Mouse (Mus musculus) kidney, postnatal 36 days (tissue): ENCODE measurements around the gene Calm1.
"Not testable (repeated sequence)": the region's sequence is repeated elsewhere in the genome, so short reads cannot be mapped to it uniquely, and the experiment has no call there.

Experiments
- DNase-seq, 2 experiments: peaks; one replicate each; pipeline ENCODE4 v3.0.0; 2021 to 2022; ENCODE audit warnings: mixed read lengths in 2 of 2

Calm1 gene

GRCm38 (mm10) chr12:100196786-100197185 is 2.4 kb upstream of the Calm1 start:
- DNase-seq = no peak

GRCm38 (mm10) chr12:100199891-100200644 is 833 bp downstream of the Calm1 start:
- DNase-seq = peak; percentile 57 to 79

- no peak for DNase-seq
Observed at GRCm38 (mm10) chr12:100200645-100201362, 1.6 kb downstream of the Calm1 start.

GRCm38 (mm10) chr12:100201363-100201711 is 2.1 kb downstream of the Calm1 start:
- DNase-seq = no peak

- DNase-seq = peak; percentile 96
Observed at GRCm38 (mm10) chr12:100201838-100202237, 2.6 kb downstream of the Calm1 start.

- no peak for DNase-seq
Observed at GRCm38 (mm10) chr12:100203759-100204158, 4.5 kb downstream of the Calm1 start.

- DNase-seq = no peak
Observed at GRCm38 (mm10) chr12:100205156-100205555, 5.9 kb downstream of the Calm1 start.

GRCm38 (mm10) chr12:100206521-100206920 is 7.3 kb downstream of the Calm1 start:
- no peak for DNase-seq

- DNase-seq = peak in 1 of 2 experiments; percentile 26
Observed at GRCm38 (mm10) chr12:100206926-100207325, 7.7 kb downstream of the Calm1 start.

GRCm38 (mm10) chr12:100209701-100210478 is 10.7 kb downstream of the Calm1 start:
- no peak for DNase-seq

- no peak for DNase-seq
Observed at GRCm38 (mm10) chr12:100210973-100211372, 11.7 kb downstream of the Calm1 start.

- DNase-seq = no peak
Observed at GRCm38 (mm10) chr12:100211453-100212185, 12.4 kb downstream of the Calm1 start.

GRCm38 (mm10) chr12:100212397-100212796 is 13.2 kb downstream of the Calm1 start:
- DNase-seq = no peak

GRCm38 (mm10) chr12:100213162-100213561 is 13.9 kb downstream of the Calm1 start:
- no peak for DNase-seq

- DNase-seq = no peak
Observed at GRCm38 (mm10) chr12:100214156-100214555, 14.9 kb downstream of the Calm1 start.

- DNase-seq = peak; percentile 81 to 82
Observed at GRCm38 (mm10) chr12:100214738-100215137, 15.5 kb downstream of the Calm1 start.

- DNase-seq = not testable (repeated sequence)
Observed at GRCm38 (mm10) chr12:100217087-100217486, 17.9 kb downstream of the Calm1 start.

GRCm38 (mm10) chr12:100220012-100220411 is 20.8 kb downstream of the Calm1 start:
- no peak for DNase-seq

GRCm38 (mm10) chr12:100221608-100222321 is 22.5 kb downstream of the Calm1 start:
- no peak for DNase-seq

GRCm38 (mm10) chr12:100222322-100222993 is 23.2 kb downstream of the Calm1 start:
- no peak for DNase-seq

GRCm38 (mm10) chr12:100223531-100223930 is 24.3 kb downstream of the Calm1 start:
- DNase-seq = peak; percentile 32 to 36
